Mouse (Mus musculus) kidney, postnatal 0 days (tissue): ENCODE results near the gene Elmo1. TPM values are rescaled to one million over a fixed set of nuclear protein-coding genes. Genes with fewer than 3 reads are reported as not detected.

Source experiments
- ATAC-seq: fragments of 200-750 bp; cut with Nextera tagmentation; replicated peaks from 2 replicates; pipeline ENCODE4 v1.8.0; 2017; ENCODE audit warnings: low read depth, moderate number of reproducible peaks, moderate TSS enrichment, moderate library complexity; ENCODE audit not compliant: low FRiP score
- DNase-seq: peaks from one replicate; pipeline ENCODE4 v3.0.0-alpha.2; 2016; ENCODE audit warnings: low spot score
- H3K27ac ChIP-seq: fragments of 300-500 bp; sonication (generic); 2 replicates; pipeline ENCODE4 v1.5.1; 2014; ENCODE audit warnings: mild to moderate bottlenecking
- H3K27me3 ChIP-seq: fragments of 300-500 bp; sonication (generic); 2 replicates; pipeline ENCODE4 v1.6.1; 2014; ENCODE audit warnings: low read length, mixed read lengths; ENCODE audit not compliant: insufficient read depth
- H3K36me3 ChIP-seq: fragments of 300-500 bp; sonication (generic); 2 replicates; pipeline ENCODE4 v1.6.1; 2014; ENCODE audit warnings: low read length, mixed read lengths; ENCODE audit not compliant: insufficient read depth
- H3K4me1 ChIP-seq: fragments of 300-500 bp; sonication (generic); replicated peaks from 2 replicates; pipeline ENCODE4 v1.6.1; 2014; ENCODE audit warnings: antibody characterized with exemption, low read length, mixed read lengths; ENCODE audit not compliant: insufficient read depth
- H3K4me2 ChIP-seq: fragments of 300-500 bp; sonication (generic); 2 replicates; pipeline ENCODE4 v1.6.1; 2014; ENCODE audit warnings: mild to moderate bottlenecking, low read length, moderate library complexity, mixed read lengths
- H3K4me3 ChIP-seq: fragments of 300-500 bp; sonication (generic); replicated peaks from 2 replicates; pipeline ENCODE4 v1.5.1; 2014; ENCODE audit warnings: low read depth, low read length
- H3K9ac ChIP-seq: fragments of 300-500 bp; sonication (generic); 2 replicates; pipeline ENCODE4 v1.6.1; 2014; ENCODE audit warnings: low read depth, low read length
- H3K9me3 ChIP-seq: fragments of 300-500 bp; sonication (generic); replicated peaks from 2 replicates; pipeline ENCODE4 v1.6.1; 2016; ENCODE audit warnings: low read length, inconsistent platforms, mixed read lengths
- CTCF ChIP-seq: IDR thresholded peaks from 2 replicates; pipeline ENCODE4 v1.5.1; 2016; ENCODE audit warnings: antibody characterized with exemption, low read depth, mild to moderate bottlenecking, moderate library complexity
- WGBS: fragments of 180-500 bp; shearing (Covaris S2); extraction: QIAGEN DNeasy Blood & Tissue Kit; methylation state at CpG from one replicate; pipeline ENCODE4 v1.1.7; 2014; 5-methylcytosine and 5-hydroxymethylcytosine counted together
- polyA plus RNA-seq: library from polyadenylated mRNA; unstranded; fragments of >200 nt; fragmentation: Nextera tagmentation; extraction: Ambion mirVana; gene quantifications from 2 replicates; pipeline ENCODE4 v1.2.1, GENCODE M21; 2015

The Elmo1 gene
- polyA plus RNA-seq, 1 experiment from 2014 or later: 5.1 TPM

DNA sequence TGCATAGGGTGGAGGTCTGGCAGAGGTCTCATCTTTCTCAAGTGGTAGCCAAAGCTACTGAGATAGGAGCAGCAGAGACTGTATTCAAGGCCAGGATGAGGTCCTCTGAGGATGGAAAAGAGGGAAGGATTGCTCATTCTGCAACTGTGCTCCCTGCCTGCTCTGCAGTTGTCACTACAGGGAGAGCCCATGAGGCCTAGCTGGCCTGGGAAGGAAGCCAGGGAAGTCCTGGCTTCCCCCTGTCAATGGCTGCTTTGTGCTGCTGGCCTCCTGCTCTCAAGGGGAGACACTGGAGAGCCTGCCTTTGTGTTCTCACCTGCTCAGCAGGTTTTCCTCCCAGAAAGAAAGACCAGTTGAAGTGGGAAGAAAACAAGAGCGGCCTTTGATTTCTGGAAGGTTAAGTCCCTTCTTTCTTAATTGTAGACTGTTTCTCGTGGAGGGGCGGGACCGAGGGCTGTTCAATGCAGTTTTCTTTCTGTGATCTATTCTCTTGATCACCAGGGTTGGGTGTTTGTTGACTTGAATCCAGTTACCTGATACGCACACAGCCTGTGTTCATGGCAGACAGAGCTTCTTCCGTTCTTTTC is 91.9 kb downstream of the Elmo1 start:
- DNase-seq: peak; percentile 20
- Histone ChIP-seq H3K4me2 (no peak overlapping the region), H3K4me3 (no peak overlapping the region), H3K4me1 (0 out of 2 replicates have a peak, but pooled peaks cover 8% of the 10 kb centered on the region), H3K9ac (no peak overlapping the region), H3K27me3 (no peaks in the 10 kb centered on the region), H3K36me3 (no peaks in the 10 kb centered on the region), H3K9me3 (no peaks in the 10 kb centered on the region), H3K27ac (peak overlapping the region; percentile 47; the same call in 1 of the 2 replicates)
- ATAC-seq: no peak
- no peak for TF ChIP-seq CTCF
- 69% methylated on average over 6 of the region's 6 CpGs for WGBS

DNA sequence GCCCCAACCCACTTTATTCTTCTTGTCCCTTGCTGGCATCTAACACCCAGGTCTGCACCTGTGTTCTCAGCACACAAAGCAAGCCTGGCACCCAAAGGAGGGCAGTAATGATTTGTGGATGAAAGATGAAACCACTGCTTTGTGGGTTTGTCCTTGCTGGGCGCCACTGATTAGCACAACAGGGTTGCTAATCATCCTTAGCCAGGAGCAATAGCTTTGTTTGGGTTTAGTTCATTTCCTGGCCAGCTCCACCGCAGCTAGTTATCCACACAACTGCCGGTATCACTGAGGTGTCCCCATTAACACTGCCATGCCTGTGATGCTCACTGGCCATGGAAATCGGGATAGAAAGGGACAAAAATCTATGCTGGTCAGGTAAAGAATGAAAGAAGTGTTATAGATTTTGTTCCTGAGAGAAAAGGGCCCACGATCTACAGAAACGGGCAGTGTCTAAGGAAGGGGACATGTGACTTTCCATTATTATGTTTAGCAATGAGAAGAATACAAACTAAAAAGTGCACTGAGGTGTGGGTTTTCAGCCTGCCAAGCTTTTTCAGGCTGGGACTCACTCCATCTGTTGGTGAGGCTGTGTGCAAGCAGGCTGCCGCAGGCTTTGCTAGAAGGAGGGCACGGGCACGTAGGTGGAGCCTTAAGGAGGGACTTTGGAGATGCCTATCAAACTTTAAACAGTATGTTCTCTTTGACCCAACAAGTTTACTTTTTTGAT is 93.3 kb downstream of the Elmo1 start:
- 0 out of 2 replicates have a peak, but pooled peaks have one; percentile 44 for ATAC-seq
- Histone ChIP-seq H3K27ac (no peak overlapping the region), H3K4me3 (no peak overlapping the region), H3K36me3 (no peaks in the 10 kb centered on the region), H3K4me2 (no peak overlapping the region), H3K9ac (no peak overlapping the region), H3K9me3 (no peaks in the 10 kb centered on the region), H3K4me1 (0 out of 2 replicates have a peak, but pooled peaks cover 8% of the 10 kb centered on the region), H3K27me3 (no peaks in the 10 kb centered on the region)
- TF ChIP-seq CTCF: peak; percentile 57
- 12% methylated on average over 9 of the region's 9 CpGs for WGBS
- peak; percentile 53 for DNase-seq

DNA sequence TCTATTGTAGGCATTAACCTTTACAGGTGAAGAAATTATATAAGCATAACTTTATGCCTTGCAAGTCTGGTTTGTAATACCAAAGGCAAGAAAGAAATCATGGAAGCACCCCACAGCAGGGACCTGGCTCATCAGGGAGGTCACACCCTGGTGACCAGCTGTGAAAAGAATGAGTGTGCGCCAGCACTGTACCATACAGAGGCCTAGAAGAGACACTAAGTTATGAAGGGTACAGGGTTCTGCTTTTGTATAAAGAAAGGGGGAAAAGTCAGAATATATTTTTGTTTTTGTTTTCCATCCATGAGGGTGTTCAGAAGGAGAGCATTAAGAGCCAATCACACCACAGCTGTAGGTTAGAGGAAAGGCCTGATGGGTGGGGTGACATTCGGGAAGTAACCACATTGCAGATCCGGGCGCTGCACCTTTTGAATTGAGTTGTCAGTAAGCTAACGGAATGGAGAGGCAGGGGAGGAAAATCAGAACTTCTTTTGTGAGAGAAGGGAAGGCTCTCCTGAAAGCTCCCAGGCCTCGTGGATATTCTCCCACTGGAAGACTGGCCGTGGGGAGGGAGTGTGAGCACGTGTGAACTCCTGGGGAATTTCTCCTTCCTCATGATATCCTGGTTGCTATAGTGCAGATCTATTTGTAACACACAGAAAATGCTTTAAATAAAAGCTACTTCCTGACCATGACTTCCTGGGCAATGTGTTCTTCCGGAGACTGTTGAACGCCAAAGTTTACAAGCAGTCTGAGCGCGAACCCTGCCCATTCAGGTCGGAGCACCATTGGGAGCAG is 94.0 kb downstream of the Elmo1 start:
- H3K27ac ChIP-seq: 0 out of 2 replicates have a peak overlapping the region, but pooled peaks have one; percentile 64

DNA sequence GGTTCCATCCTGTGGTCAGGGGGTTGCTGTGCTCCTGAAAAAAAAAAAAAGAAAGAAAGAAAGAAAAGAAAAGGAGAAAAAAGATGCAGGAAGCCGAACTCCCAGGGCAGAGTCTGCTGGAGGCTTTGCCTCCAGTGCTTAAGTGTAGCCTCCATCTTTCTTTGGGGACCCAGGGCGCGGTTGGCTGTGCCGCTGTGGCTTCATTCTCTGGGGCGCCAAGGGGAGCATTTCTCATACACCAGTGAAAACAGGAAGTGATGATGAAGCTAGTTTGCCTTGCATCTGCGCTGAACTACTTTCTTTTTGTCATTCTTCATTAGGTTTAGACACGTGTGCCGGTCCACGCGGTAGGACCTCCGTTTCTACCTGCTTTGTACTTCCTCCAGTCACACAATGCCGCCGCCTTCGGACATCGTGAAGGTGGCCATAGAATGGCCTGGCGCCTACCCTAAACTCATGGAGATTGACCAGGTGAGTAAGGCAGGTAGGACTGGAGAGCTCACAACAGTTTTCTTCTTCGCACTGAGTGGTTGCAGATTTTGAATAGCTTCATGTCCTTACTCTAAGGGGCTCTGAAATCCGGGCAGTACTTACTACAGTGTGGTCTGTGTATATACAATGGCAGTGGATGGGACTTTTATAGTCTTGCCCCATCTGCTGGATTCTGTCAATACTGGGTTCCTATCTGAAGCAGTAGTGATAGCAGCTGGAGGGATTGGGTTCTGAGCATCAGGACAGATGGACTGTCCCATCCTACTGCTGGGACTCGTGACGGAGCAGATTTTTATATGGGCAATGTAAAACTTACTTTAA is 94.8 kb downstream of the Elmo1 start:
- Histone ChIP-seq H3K27me3 (no peaks in the 10 kb centered on the region), H3K9me3 (0 out of 2 replicates have a peak, but pooled peaks cover 3% of the 10 kb centered on the region), H3K4me1 (0 out of 2 replicates have a peak, but pooled peaks cover 8% of the 10 kb centered on the region), H3K9ac (no peak overlapping the region), H3K36me3 (no peaks in the 10 kb centered on the region), H3K27ac (0 out of 2 replicates have a peak overlapping the region, but pooled peaks have one; percentile 25), H3K4me2 (peak overlapping the region; percentile 34; the same call in 1 of the 2 replicates), H3K4me3 (no peak overlapping the region)
- DNase-seq (peak; percentile 18), ATAC-seq (no peak)
- 82% methylated on average over 20 of the region's 20 CpGs for WGBS
- 0 out of 2 replicates have a peak, but pooled peaks have one; percentile 6 for TF ChIP-seq CTCF

More for the DNA sequence above, 94.0 kb downstream of the Elmo1 start:
- ATAC-seq: 0 out of 2 replicates have a peak, but pooled peaks have one; percentile 34
- no peak overlapping the region for H3K9ac ChIP-seq
- peak; percentile 52 for DNase-seq
- WGBS: 60% methylated on average over 13 of the region's 13 CpGs
- H3K9me3 ChIP-seq: no peaks in the 10 kb centered on the region
- H3K27me3 ChIP-seq: no peaks in the 10 kb centered on the region
- H3K36me3 ChIP-seq: no peaks in the 10 kb centered on the region
- no peak overlapping the region for H3K4me3 ChIP-seq
- H3K4me1 ChIP-seq: 0 out of 2 replicates have a peak, but pooled peaks cover 8% of the 10 kb centered on the region
- peak overlapping the region; percentile 34; the same call in 1 of the 2 replicates for H3K4me2 ChIP-seq
- TF ChIP-seq CTCF: no peak

DNA sequence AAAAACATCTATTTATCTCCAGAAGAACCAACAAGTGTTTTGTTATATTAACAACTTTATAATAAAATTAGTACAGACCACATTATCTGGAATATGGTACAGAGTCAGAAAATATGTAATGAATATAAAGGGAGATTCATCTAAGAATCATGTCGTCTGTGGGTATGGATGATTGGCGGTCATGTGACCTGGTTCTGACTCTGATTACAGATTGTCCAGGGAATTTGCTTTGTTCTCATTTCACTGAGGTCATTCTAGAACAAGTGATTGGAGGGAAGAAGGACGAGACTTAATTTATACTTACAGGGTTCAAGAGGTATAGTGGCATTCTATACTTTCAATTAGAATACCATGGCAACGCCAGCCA is 95.4 kb downstream of the Elmo1 start:
- DNase-seq: no peak
- 83% methylated on average over 4 of the region's 4 CpGs for WGBS
- Histone ChIP-seq H3K27me3 (no peaks in the 10 kb centered on the region), H3K36me3 (no peaks in the 10 kb centered on the region), H3K4me3 (no peak overlapping the region), H3K4me2 (no peak overlapping the region), H3K4me1 (0 out of 2 replicates have a peak, but pooled peaks cover 8% of the 10 kb centered on the region), H3K9ac (no peak overlapping the region), H3K9me3 (0 out of 2 replicates have a peak, but pooled peaks cover 7% of the 10 kb centered on the region), H3K27ac (no peak overlapping the region)
- TF ChIP-seq CTCF: no peak
- no peak for ATAC-seq
